Mouse (Mus musculus): ENCODE results near the gene Slain2. TPM values are rescaled to one million over a fixed set of nuclear protein-coding genes. Genes with fewer than 3 reads are reported as not detected.
"Not testable (repeated sequence)": the region's sequence is repeated elsewhere in the genome, so short reads cannot be mapped to it uniquely, and the experiment has no call there.

The Slain2 gene
- total and polyA plus RNA-seq, 3 experiments, result 53.7 to 186 (median 149) TPM

DNA sequence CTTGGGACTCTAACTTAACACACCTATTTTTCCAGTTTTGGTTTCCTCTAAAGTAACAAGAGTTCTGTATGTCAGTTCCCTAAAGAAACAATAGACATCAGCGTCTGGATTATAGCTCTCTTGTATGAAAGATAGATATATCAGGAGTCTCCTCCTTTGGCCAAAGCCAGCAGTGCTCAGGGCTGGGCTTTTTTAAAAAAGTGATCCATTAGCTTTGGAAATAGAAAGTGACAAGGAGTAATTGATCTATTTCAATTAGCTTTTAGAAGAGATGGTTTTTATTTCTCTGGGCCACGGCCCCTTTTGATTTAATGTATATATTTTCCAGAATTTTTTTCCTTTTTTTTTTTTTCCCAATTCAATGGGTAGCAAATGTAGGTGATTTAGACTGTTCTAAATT is 80.8 kb downstream of the Slain2 start:
- intact Hi-C loops (cut with DNase I), result no loop called here
- no peak for TF ChIP-seq POLR2A (IDR thresholded peaks at IDR 0.05; ENCODE audit: insufficient read depth, low read depth, low read length)
- TF ChIP-seq EP300 (IDR thresholded peaks at IDR 0.05; ENCODE audit: insufficient read depth, low read depth, low read length), result no peak
- TF ChIP-seq CTCF (IDR thresholded peaks at IDR 0.05), result no peak
- Histone ChIP-seq H3K4me3 (no peak overlapping the region), H3K36me3 (ENCODE audit: control insufficient read depth, insufficient read depth, low read length) (no peaks in the 10 kb centered on the region), H3K9ac (ENCODE audit: low read depth, low read length) (no peak overlapping the region), H3K27me3 (ENCODE audit: control insufficient read depth, insufficient read depth, low read length) (no peaks in the 10 kb centered on the region), H3K79me2 (replicated peaks; ENCODE audit: control insufficient read depth, insufficient read depth, low read length) (no peaks in the 10 kb centered on the region), H3K4me1 (ENCODE audit: control insufficient read depth, insufficient read depth, low read length) (no peaks in the 10 kb centered on the region), H3K27ac (no peak overlapping the region)
- WGBS, result 67% methylated on average over 2 of the region's 2 CpGs
- no peak for DNase-seq

DNA sequence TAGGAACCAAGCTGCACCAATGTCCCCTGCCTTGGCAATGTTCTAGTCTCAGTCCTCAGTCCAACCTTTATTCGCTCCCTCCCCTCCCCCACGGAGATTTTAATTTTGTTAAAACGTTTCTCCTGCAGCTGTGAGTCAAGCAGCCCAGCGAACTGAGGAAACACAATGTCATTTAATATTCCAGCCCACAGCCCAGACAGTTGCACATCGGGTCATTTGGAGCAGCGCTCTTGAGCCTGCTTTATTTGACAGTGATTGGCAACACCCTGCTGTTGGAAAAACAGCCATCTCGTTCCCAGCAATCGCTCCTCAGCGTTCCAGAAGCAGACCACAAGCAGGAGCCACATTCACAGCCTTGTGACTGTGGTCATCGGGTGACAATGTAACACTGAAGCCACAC is 81.3 kb downstream of the Slain2 start:
- H3K4me1 ChIP-seq (ENCODE audit: control insufficient read depth, insufficient read depth, low read length), result no peaks in the 10 kb centered on the region
- TF ChIP-seq EP300 (IDR thresholded peaks at IDR 0.05; ENCODE audit: insufficient read depth, low read depth, low read length) (no peak), POLR2A (IDR thresholded peaks at IDR 0.05; ENCODE audit: insufficient read depth, low read depth, low read length) (no peak), CTCF (IDR thresholded peaks at IDR 0.05) (no peak)
- H3K9ac ChIP-seq (ENCODE audit: low read depth, low read length), result no peak overlapping the region
- DNase-seq, result no peak
- 37% methylated on average over 10 of the region's 10 CpGs for WGBS
- H3K79me2 ChIP-seq (replicated peaks; ENCODE audit: control insufficient read depth, insufficient read depth, low read length), result no peaks in the 10 kb centered on the region
- H3K36me3 ChIP-seq (ENCODE audit: control insufficient read depth, insufficient read depth, low read length), result no peaks in the 10 kb centered on the region
- intact Hi-C loops (cut with DNase I), result no loop called here
- H3K27me3 ChIP-seq (ENCODE audit: control insufficient read depth, insufficient read depth, low read length), result no peaks in the 10 kb centered on the region
- H3K27ac ChIP-seq, result no peak overlapping the region
- H3K4me3 ChIP-seq, result no peak overlapping the region

DNA sequence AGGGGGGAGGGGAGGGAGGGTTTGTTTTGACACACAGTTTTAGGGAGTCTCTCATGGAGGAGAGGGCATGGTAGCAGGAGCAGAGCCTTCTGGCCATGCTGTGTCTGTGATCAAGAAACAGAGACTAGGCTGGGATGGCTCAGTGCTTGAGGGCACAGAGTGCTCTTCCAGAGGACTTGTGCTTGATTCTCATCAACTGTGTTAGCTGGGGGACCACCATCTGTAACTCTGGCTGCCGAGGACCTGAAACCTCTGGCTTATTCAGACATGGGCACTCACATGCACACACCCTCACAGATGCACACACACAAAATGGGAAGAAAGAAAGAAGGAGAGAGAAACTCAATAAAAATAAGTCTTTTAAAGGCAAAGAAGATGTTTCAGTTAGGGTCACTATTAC is 84.4 kb downstream of the Slain2 start:
- H3K9ac ChIP-seq (ENCODE audit: low read depth, low read length); H3K4me1 ChIP-seq (ENCODE audit: control insufficient read depth, insufficient read depth, low read length); H3K36me3 ChIP-seq (ENCODE audit: control insufficient read depth, insufficient read depth, low read length); H3K27ac ChIP-seq; intact Hi-C loops (cut with DNase I); DNase-seq; H3K27me3 ChIP-seq (ENCODE audit: control insufficient read depth, insufficient read depth, low read length); H3K4me3 ChIP-seq; H3K79me2 ChIP-seq (replicated peaks; ENCODE audit: control insufficient read depth, insufficient read depth, low read length): not testable (repeated sequence)
- WGBS, result 85% methylated on average over 1 of the region's 1 CpGs

DNA sequence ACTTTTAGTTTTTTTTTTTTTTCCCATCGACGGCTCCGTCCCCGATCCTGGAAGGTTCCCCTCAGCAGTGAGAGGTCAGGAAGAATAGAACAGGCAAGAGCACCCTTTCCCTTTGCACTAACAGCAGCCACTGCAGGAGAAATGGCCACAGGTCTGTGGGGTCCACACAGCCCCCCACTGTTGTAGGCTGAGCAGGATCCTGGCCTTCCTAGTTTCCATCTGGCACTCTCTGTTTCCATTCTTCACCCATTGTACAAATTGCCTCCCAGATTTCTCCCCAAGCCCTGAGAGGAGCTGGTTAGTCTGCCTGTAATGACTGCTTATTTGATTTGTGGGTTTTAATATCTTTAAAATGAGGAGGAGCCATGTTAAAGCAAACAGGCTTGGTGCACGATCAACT is 89.9 kb downstream of the Slain2 start:
- 80% methylated on average over 5 of the region's 5 CpGs for WGBS
- no peak overlapping the region for H3K9ac ChIP-seq (ENCODE audit: low read depth, low read length)
- no peaks in the 10 kb centered on the region for H3K4me1 ChIP-seq (ENCODE audit: control insufficient read depth, insufficient read depth, low read length)
- no peak overlapping the region for H3K4me3 ChIP-seq
- intact Hi-C loops (cut with DNase I), result no loop called here
- DNase-seq, result no peak
- H3K27me3 ChIP-seq (ENCODE audit: control insufficient read depth, insufficient read depth, low read length), result peaks cover 10% of the 10 kb centered on the region
- no peaks in the 10 kb centered on the region for H3K36me3 ChIP-seq (ENCODE audit: control insufficient read depth, insufficient read depth, low read length)
- H3K79me2 ChIP-seq (replicated peaks; ENCODE audit: control insufficient read depth, insufficient read depth, low read length), result no peaks in the 10 kb centered on the region
- TF ChIP-seq EP300 (IDR thresholded peaks at IDR 0.05; ENCODE audit: insufficient read depth, low read depth, low read length), result no peak
- no peak for TF ChIP-seq CTCF (IDR thresholded peaks at IDR 0.05)
- no peak for TF ChIP-seq POLR2A (IDR thresholded peaks at IDR 0.05; ENCODE audit: insufficient read depth, low read depth, low read length)
- no peak overlapping the region for H3K27ac ChIP-seq

DNA sequence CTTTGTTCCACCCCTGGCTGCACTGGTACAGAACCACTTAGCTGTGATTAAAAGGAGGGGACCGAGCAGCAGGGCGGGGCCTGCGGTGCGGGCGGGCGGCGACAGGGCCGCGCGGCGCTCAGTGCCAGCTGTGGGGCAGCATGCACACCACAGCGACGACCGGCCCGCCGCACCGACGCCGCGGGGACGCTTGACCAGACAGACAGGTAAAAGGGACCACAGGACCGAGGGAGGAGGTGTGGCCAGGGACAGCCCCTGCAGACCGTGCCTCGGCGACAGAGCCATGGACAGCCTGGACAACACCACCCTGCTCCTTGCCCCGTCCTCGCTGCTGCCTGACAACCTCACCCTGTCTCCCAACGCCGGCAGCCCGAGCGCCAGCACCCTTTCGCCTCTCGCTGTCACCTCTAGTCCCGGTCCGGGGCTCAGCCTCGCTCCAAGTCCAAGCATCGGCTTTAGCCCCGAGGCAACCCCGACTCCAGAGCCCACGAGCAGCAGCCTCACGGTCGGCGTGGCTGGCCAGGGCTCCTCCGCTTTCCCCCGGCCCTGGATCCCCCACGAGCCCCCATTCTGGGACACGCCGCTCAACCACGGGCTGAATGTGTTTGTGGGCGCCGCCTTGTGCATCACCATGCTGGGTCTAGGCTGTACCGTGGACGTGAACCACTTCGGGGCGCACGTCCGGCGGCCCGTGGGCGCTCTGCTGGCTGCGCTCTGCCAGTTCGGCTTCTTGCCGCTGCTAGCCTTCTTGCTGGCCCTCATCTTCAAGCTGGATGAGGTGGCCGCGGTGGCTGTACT is 92.9 kb downstream of the Slain2 start, which contains the start of gene Slc10a4:
TSS of gene Slc10a4 (plus strand) at position 100 of the 798 bp plus-strand sequence.
- TF ChIP-seq CTCF (IDR thresholded peaks at IDR 0.05) (no peak), POLR2A (IDR thresholded peaks at IDR 0.05; ENCODE audit: insufficient read depth, low read depth, low read length) (no peak), EP300 (IDR thresholded peaks at IDR 0.05; ENCODE audit: insufficient read depth, low read depth, low read length) (no peak)
- Histone ChIP-seq H3K79me2 (replicated peaks; ENCODE audit: control insufficient read depth, insufficient read depth, low read length) (no peaks in the 10 kb centered on the region), H3K36me3 (ENCODE audit: control insufficient read depth, insufficient read depth, low read length) (no peaks in the 10 kb centered on the region), H3K4me1 (ENCODE audit: control insufficient read depth, insufficient read depth, low read length) (no peaks in the 10 kb centered on the region), H3K9ac (ENCODE audit: low read depth, low read length) (peak within 1 kb of the TSS; percentile 58), H3K27ac (no peak within 1 kb of the TSS), H3K27me3 (ENCODE audit: control insufficient read depth, insufficient read depth, low read length) (peaks cover 10% of the 10 kb centered on the region), H3K4me3 (peak within 1 kb of the TSS; percentile 39)
- intact Hi-C loops (cut with DNase I), result no loop called here
- peak in 1 of 2 experiments; percentile 41 for DNase-seq
- 7% methylated on average over 64 of the region's 65 CpGs for WGBS

DNA sequence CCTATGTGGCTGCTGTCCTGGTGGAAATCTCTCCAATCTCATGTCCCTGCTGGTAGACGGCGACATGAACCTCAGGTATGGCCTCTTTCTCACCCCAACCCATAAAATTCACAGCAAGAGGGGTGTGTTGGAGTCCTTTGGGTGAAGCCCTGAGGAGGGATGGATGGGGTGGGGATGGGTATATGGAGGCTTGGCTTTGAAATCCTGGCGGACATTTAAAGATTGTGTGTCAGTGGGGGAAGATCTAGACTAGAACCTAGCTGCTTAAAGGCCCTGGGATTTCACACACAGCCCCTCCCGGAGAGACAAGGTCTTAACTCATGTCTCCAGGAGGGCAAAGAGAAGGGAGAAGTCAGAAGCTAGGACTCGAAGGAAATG is 93.5 kb downstream of the Slain2 start:
- intact Hi-C loops (cut with DNase I), result no loop called here
- TF ChIP-seq POLR2A (IDR thresholded peaks at IDR 0.05; ENCODE audit: insufficient read depth, low read depth, low read length), result no peak
- no peak for TF ChIP-seq EP300 (IDR thresholded peaks at IDR 0.05; ENCODE audit: insufficient read depth, low read depth, low read length)
- TF ChIP-seq CTCF (IDR thresholded peaks at IDR 0.05), result no peak
- H3K27me3 ChIP-seq (ENCODE audit: control insufficient read depth, insufficient read depth, low read length), result peaks cover 10% of the 10 kb centered on the region
- WGBS, result 41% methylated on average over 5 of the region's 5 CpGs
- no peak for DNase-seq
- H3K79me2 ChIP-seq (replicated peaks; ENCODE audit: control insufficient read depth, insufficient read depth, low read length), result no peaks in the 10 kb centered on the region
- H3K27ac ChIP-seq, result no peak overlapping the region
- H3K9ac ChIP-seq (ENCODE audit: low read depth, low read length), result no peak overlapping the region
- no peak overlapping the region for H3K4me3 ChIP-seq
- no peaks in the 10 kb centered on the region for H3K4me1 ChIP-seq (ENCODE audit: control insufficient read depth, insufficient read depth, low read length)
- no peaks in the 10 kb centered on the region for H3K36me3 ChIP-seq (ENCODE audit: control insufficient read depth, insufficient read depth, low read length)
